In the genomic region with DNA sequence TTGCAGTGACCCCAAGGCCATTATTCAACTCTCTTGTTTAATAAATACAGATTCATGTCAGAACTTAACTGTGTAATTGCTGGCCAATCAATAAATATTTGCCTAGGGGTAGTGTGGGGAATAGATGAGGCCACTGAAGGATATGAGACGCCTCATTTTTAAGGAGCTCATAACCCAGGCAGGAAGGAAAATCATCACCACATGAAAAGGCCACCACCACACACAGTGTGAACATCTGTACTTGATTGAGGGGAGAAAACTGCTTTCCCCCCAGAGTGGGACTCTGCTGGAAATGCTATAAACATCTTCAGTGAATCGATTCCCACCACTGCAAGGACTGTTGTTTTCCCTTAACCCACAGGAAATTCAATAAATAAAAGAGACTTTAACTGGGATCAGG, we compare ENCODE assay signal across 16 mouse cellular contexts.
DNase-seq lines count a peak whose midpoint lies in the region; ATAC-seq lines count a peak whose summit lies in the region.
"Had no signal": no experiment of that assay in that cellular context is flagged by ENCODE, and none has a peak within 500 bp of the region (broad histone marks: within the 10 kb centered on the region; RNA-seq: fewer than 3 reads in every experiment).

No protein-coding gene starts in this region.

- H3K9ac ChIP-seq in neural tube, embryonic 11.5 days (ENCODE audit: low read length), result no peak overlapping the region
- H3K9ac ChIP-seq in neural tube, embryonic 15.5 days (replicated peaks), result no peak overlapping the region
- no peak overlapping the region for H3K9ac ChIP-seq in hindbrain, embryonic 14.5 days
- no peak overlapping the region for H3K9ac ChIP-seq in neural tube, embryonic 14.5 days (replicated peaks; ENCODE audit: low read depth, low read length)
- H3K9ac ChIP-seq: forebrain, embryonic 12.5 days had no signal

- ATAC-seq in neural tube, embryonic 11.5 days (ENCODE audit: insufficient read depth, low FRiP score, low TSS enrichment), result peak; percentile 65
- no peak for ATAC-seq in neural tube, embryonic 15.5 days (ENCODE audit: low FRiP score)
- no peak; the same call in 1 of the 2 replicates for ATAC-seq in hindbrain, embryonic 14.5 days (ENCODE audit: low FRiP score)
- ATAC-seq in neural tube, embryonic 14.5 days (ENCODE audit: low read depth), result peak; percentile 61; the same call in 1 of the 2 replicates
- ATAC-seq: CD4-positive, CD25-positive, alpha-beta regulatory T cell, adult 4 months had no signal

- H3K27me3 ChIP-seq in neural tube, embryonic 11.5 days (ENCODE audit: control insufficient read depth, insufficient read depth, low read length), result no peaks in the 10 kb centered on the region
- H3K27me3 ChIP-seq in neural tube, embryonic 15.5 days (replicated peaks), result no peaks in the 10 kb centered on the region
- no peaks in the 10 kb centered on the region for H3K27me3 ChIP-seq in embryonic facial prominence, embryonic 10.5 days (replicated peaks; ENCODE audit: low read depth, poor library complexity, severe bottlenecking)
- H3K27me3 ChIP-seq in hindbrain, embryonic 14.5 days (ENCODE audit: control insufficient read depth, insufficient read depth, low read length), result no peaks in the 10 kb centered on the region
- no peaks in the 10 kb centered on the region for H3K27me3 ChIP-seq in neural tube, embryonic 14.5 days (ENCODE audit: control insufficient read depth, insufficient read depth, low read length)
- H3K27me3 ChIP-seq: forebrain, embryonic 12.5 days had no signal

- no peak overlapping the region for H3K4me3 ChIP-seq in neural tube, embryonic 11.5 days (ENCODE audit: low read depth, low read length)
- H3K4me3 ChIP-seq in neural tube, embryonic 15.5 days (replicated peaks), result no peak overlapping the region
- H3K4me3 ChIP-seq in embryonic facial prominence, embryonic 10.5 days, result no peak overlapping the region
- no peak overlapping the region for H3K4me3 ChIP-seq in hindbrain, embryonic 14.5 days (replicated peaks; ENCODE audit: low read length)
- H3K4me3 ChIP-seq in neural tube, embryonic 14.5 days (ENCODE audit: low read depth, low read length), result no peak overlapping the region
- H3K4me3 ChIP-seq: forebrain, embryonic 12.5 days; gastrocnemius, adult 2 months; heart, adult 2 months; myocyte had no signal

- H3K4me1 ChIP-seq in neural tube, embryonic 11.5 days (ENCODE audit: control insufficient read depth, insufficient read depth, low read length), result no peaks in the 10 kb centered on the region
- no peaks in the 10 kb centered on the region for H3K4me1 ChIP-seq in neural tube, embryonic 15.5 days
- H3K4me1 ChIP-seq in embryonic facial prominence, embryonic 10.5 days, result peaks cover 27% of the 10 kb centered on the region
- no peaks in the 10 kb centered on the region; the same call in 1 of the 2 replicates for H3K4me1 ChIP-seq in hindbrain, embryonic 14.5 days (replicated peaks; ENCODE audit: control insufficient read depth, insufficient read depth, low read length)
- no peaks in the 10 kb centered on the region for H3K4me1 ChIP-seq in neural tube, embryonic 14.5 days (ENCODE audit: control insufficient read depth, insufficient read depth, low read length)
- H3K4me1 ChIP-seq: forebrain, embryonic 12.5 days had no signal

- no peak overlapping the region for H3K4me2 ChIP-seq in neural tube, embryonic 11.5 days (ENCODE audit: low read depth)
- no peak overlapping the region for H3K4me2 ChIP-seq in neural tube, embryonic 15.5 days
- no peak overlapping the region for H3K4me2 ChIP-seq in hindbrain, embryonic 14.5 days (replicated peaks)
- H3K4me2 ChIP-seq in neural tube, embryonic 14.5 days (ENCODE audit: low read depth, low read length), result no peak overlapping the region
- H3K4me2 ChIP-seq: forebrain, embryonic 12.5 days had no signal

- no peaks in the 10 kb centered on the region for H3K36me3 ChIP-seq in neural tube, embryonic 11.5 days (ENCODE audit: control insufficient read depth, insufficient read depth, low read length)
- H3K36me3 ChIP-seq in neural tube, embryonic 15.5 days, result no peaks in the 10 kb centered on the region
- no peaks in the 10 kb centered on the region for H3K36me3 ChIP-seq in embryonic facial prominence, embryonic 10.5 days (replicated peaks)
- H3K36me3 ChIP-seq in hindbrain, embryonic 14.5 days (replicated peaks; ENCODE audit: control insufficient read depth, insufficient read depth), result no peaks in the 10 kb centered on the region
- no peaks in the 10 kb centered on the region for H3K36me3 ChIP-seq in neural tube, embryonic 14.5 days (ENCODE audit: control insufficient read depth, insufficient read depth, low read length)
- H3K36me3 ChIP-seq: forebrain, embryonic 12.5 days had no signal

- 47% methylated on average over 2 of the region's 2 CpGs for WGBS in neural tube, embryonic 11.5 days
- WGBS in neural tube, embryonic 15.5 days, result 35% methylated on average over 2 of the region's 2 CpGs
- WGBS in embryonic facial prominence, embryonic 10.5 days, result 33% methylated on average over 2 of the region's 2 CpGs
- WGBS in hindbrain, embryonic 14.5 days, result 59% methylated on average over 2 of the region's 2 CpGs
- WGBS in neural tube, embryonic 14.5 days, result 43% methylated on average over 2 of the region's 2 CpGs

- no peak for DNase-seq in neural tube, embryonic 11.5 days (ENCODE audit: low spot score)
- peak; percentile 50 for DNase-seq in embryonic facial prominence, embryonic 10.5 days (ENCODE audit: low spot score)
- no peak for DNase-seq in hindbrain, embryonic 14.5 days (ENCODE audit: low spot score)
- no peak for DNase-seq in heart, adult 11 months
- no peak for DNase-seq in thymus, adult 18-20 months
- DNase-seq: adrenal gland, postnatal 25 days; cerebellum, postnatal 25 days; gastrocnemius, adult 2 months; heart, adult 2 months; lung, adult 2 months had no signal

- no peaks in the 10 kb centered on the region for H3K9me3 ChIP-seq in neural tube, embryonic 11.5 days (ENCODE audit: control insufficient read depth, low read length)
- no peaks in the 10 kb centered on the region for H3K9me3 ChIP-seq in neural tube, embryonic 15.5 days (replicated peaks)
- no peaks in the 10 kb centered on the region for H3K9me3 ChIP-seq in embryonic facial prominence, embryonic 10.5 days
- no peaks in the 10 kb centered on the region for H3K9me3 ChIP-seq in hindbrain, embryonic 14.5 days (ENCODE audit: control insufficient read depth, low read length)
- H3K9me3 ChIP-seq in neural tube, embryonic 14.5 days (ENCODE audit: control insufficient read depth, low read length), result no peaks in the 10 kb centered on the region
- H3K9me3 ChIP-seq: forebrain, embryonic 12.5 days had no signal

- H3K27ac ChIP-seq in neural tube, embryonic 11.5 days (ENCODE audit: low read depth, low read length), result no peak overlapping the region
- no peak overlapping the region for H3K27ac ChIP-seq in neural tube, embryonic 15.5 days (replicated peaks)
- no peak overlapping the region for H3K27ac ChIP-seq in embryonic facial prominence, embryonic 10.5 days (replicated peaks)
- H3K27ac ChIP-seq in hindbrain, embryonic 14.5 days, result 0 out of 2 replicates have a peak overlapping the region, but pooled peaks have one; percentile 5
- no peak overlapping the region for H3K27ac ChIP-seq in neural tube, embryonic 14.5 days (ENCODE audit: low read depth, low read length)
- H3K27ac ChIP-seq: forebrain, embryonic 12.5 days; gastrocnemius, adult 2 months; heart, adult 2 months; kidney, postnatal 0 days had no signal

Comparison
In these comparisons a context has a peak if more than half of its experiments do, and no peak if none do; other contexts are left out.
1. ATAC-seq: peak in neural tube, embryonic 11.5 days (single experiment) and neural tube, embryonic 14.5 days (single experiment); none in neural tube, embryonic 15.5 days (single experiment) and hindbrain, embryonic 14.5 days (single experiment).